Mouse (Mus musculus) right cerebral cortex, postnatal 10 days (tissue): ENCODE results near the gene Gm20696.
A peak's percentile ranks its signal among the peaks of the same experiment; 100 is the strongest.

Experiments used
- DNase-seq, 2 experiments: peaks; one replicate each; pipeline ENCODE4 v3.0.0; 2021; ENCODE audit warnings: low spot score in 2 of 2

The Gm20696 gene

GRCm38 (mm10) chr6:99666318-99667171, at the start of gene Gm20696, which contains the start of gene Eif4e3:
TSS of gene Gm20696 (minus strand) at chr6:99666797.
TSS of gene Eif4e3 (minus strand) at chr6:99666771.
- DNase-seq: peak in 1 of 2 experiments; percentile 43

GRCm38 (mm10) chr6:99715913-99716312, 49.3 kb upstream of the Gm20696 start:
- no peak for DNase-seq

GRCm38 (mm10) chr6:99715191-99715590, 48.6 kb upstream of the Gm20696 start:
- DNase-seq: no peak

- no peak for DNase-seq
Measured at GRCm38 (mm10) chr6:99713256-99713655, 46.7 kb upstream of the Gm20696 start.

- no peak for DNase-seq
Measured at GRCm38 (mm10) chr6:99711576-99712101, 45.0 kb upstream of the Gm20696 start.

- DNase-seq: no peak
Measured at GRCm38 (mm10) chr6:99700484-99700883, 33.9 kb upstream of the Gm20696 start.

- peak in 1 of 2 experiments; percentile 41 for DNase-seq
Measured at GRCm38 (mm10) chr6:99692916-99693841, 26.6 kb upstream of the Gm20696 start.

- DNase-seq: peak; percentile 62 to 63
Measured at GRCm38 (mm10) chr6:99692206-99692915, 25.8 kb upstream of the Gm20696 start, which contains the start of gene Gpr27. TSS of gene Gpr27 (plus strand) at chr6:99692679.

GRCm38 (mm10) chr6:99691666-99692205, 25.1 kb upstream of the Gm20696 start:
- DNase-seq: no peak

GRCm38 (mm10) chr6:99688513-99688912, 21.9 kb upstream of the Gm20696 start:
- no peak for DNase-seq

- DNase-seq: no peak
Measured at GRCm38 (mm10) chr6:99684899-99685298, 18.3 kb upstream of the Gm20696 start.

- no peak for DNase-seq
Measured at GRCm38 (mm10) chr6:99683974-99684373, 17.4 kb upstream of the Gm20696 start.

GRCm38 (mm10) chr6:99678108-99678507, 11.5 kb upstream of the Gm20696 start:
- DNase-seq: no peak

GRCm38 (mm10) chr6:99677325-99677724, 10.7 kb upstream of the Gm20696 start:
- DNase-seq: no peak

GRCm38 (mm10) chr6:99674482-99674881, 7.9 kb upstream of the Gm20696 start:
- DNase-seq: no peak

GRCm38 (mm10) chr6:99671768-99672167, 5.2 kb upstream of the Gm20696 start:
- DNase-seq: no peak

- peak; percentile 75 to 77 for DNase-seq
Measured at GRCm38 (mm10) chr6:99670481-99671119, 4.0 kb upstream of the Gm20696 start.

- DNase-seq: peak; percentile 94
Measured at GRCm38 (mm10) chr6:99669481-99670325, 3.1 kb upstream of the Gm20696 start.

- no peak for DNase-seq
Measured at GRCm38 (mm10) chr6:99667290-99667689, 693 bp upstream of the Gm20696 start.
